Comparison of ENCODE assay signal across 8 mouse cellular contexts in the genomic region with DNA sequence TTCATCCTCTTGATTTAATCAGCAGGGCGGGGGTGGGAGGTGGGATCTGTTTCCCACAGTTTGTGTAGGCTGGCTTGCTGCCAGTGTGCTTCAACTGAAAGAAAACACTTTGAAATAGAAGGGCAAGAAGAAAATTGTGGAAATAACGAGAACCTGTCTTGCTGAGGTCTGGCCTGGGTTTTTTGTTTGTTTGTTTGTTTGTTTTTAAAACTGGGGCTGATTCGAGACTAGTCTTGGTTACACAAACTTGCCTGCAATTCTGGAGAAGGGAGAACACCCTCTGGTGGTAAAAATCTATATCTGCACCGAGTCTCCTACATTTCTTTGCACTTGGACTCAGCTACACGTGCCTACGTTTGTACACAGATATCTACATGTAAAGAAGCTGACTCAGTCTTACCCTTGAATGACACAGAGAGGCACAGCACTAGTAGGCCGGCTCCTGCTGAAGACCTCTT. TPM values are rescaled to one million over a fixed set of nuclear protein-coding genes. Genes with fewer than 3 reads are reported as not detected.
DNase-seq lines count a peak whose midpoint lies in the region; ATAC-seq lines count a peak whose summit lies in the region.

No protein-coding gene starts in this region.

- WGBS in embryonic facial prominence, embryonic 12.5 days = 20% methylated on average over 7 of the region's 7 CpGs
- WGBS in hindbrain, embryonic 13.5 days = 29% methylated on average over 7 of the region's 7 CpGs

- no peaks in the 10 kb centered on the region for H3K27me3 ChIP-seq in embryonic facial prominence, embryonic 12.5 days
- no peaks in the 10 kb centered on the region for H3K27me3 ChIP-seq in hindbrain, embryonic 13.5 days

- no peaks in the 10 kb centered on the region for H3K36me3 ChIP-seq in embryonic facial prominence, embryonic 12.5 days
- no peaks in the 10 kb centered on the region for H3K36me3 ChIP-seq in hindbrain, embryonic 13.5 days

- no peak for ATAC-seq in embryonic facial prominence, embryonic 12.5 days (ENCODE audit: insufficient number of reproducible peaks, insufficient read depth, low FRiP score, low TSS enrichment)
- no peak for ATAC-seq in hindbrain, embryonic 13.5 days (ENCODE audit: low FRiP score)

- intact Hi-C loops in gastrocnemius, postnatal 36 days (cut with DNase I) = loop anchor here (2.0 to 5.0 kb wide), 3 partner anchors 90 to 367 kb away; partner anchors contain the start of genes Itm2b and Rb1

- no peak overlapping the region for H3K4me3 ChIP-seq in embryonic facial prominence, embryonic 12.5 days
- no peak overlapping the region for H3K4me3 ChIP-seq in hindbrain, embryonic 13.5 days

- 0 out of 2 replicates have a peak overlapping the region, but pooled peaks have one; percentile 9 for H3K4me2 ChIP-seq in embryonic facial prominence, embryonic 12.5 days (replicated peaks)
- no peak overlapping the region for H3K4me2 ChIP-seq in hindbrain, embryonic 13.5 days

- H3K9me3 ChIP-seq in embryonic facial prominence, embryonic 12.5 days = no peaks in the 10 kb centered on the region
- no peaks in the 10 kb centered on the region for H3K9me3 ChIP-seq in hindbrain, embryonic 13.5 days

- peak; percentile 22 for DNase-seq in gastrocnemius, postnatal 10 days
- no peak for DNase-seq in gastrocnemius, postnatal 36 days
- DNase-seq in NIH3T3 (ENCODE audit: low read depth) = peak; percentile 82
- DNase-seq in left cerebral cortex, adult 18-20 months (ENCODE audit: low spot score in 2 of 2) = peak; percentile 39 to 52
- peak; percentile 32 for DNase-seq in mesoderm, embryonic 11.5 days (ENCODE audit: low read depth, low spot score)
- peak; percentile 29 for DNase-seq in yolk sac, embryonic 10.5 days (ENCODE audit: low spot score)

- no peak overlapping the region for H3K9ac ChIP-seq in embryonic facial prominence, embryonic 12.5 days
- H3K9ac ChIP-seq in hindbrain, embryonic 13.5 days = no peak overlapping the region

- H3K27ac ChIP-seq in embryonic facial prominence, embryonic 12.5 days = 0 out of 2 replicates have a peak overlapping the region, but pooled peaks have one; percentile 50
- H3K27ac ChIP-seq in hindbrain, embryonic 13.5 days = peak overlapping the region; percentile 36

- H3K4me1 ChIP-seq in embryonic facial prominence, embryonic 12.5 days = peaks cover 9% of the 10 kb centered on the region; the same call in 1 of the 2 replicates
- H3K4me1 ChIP-seq in hindbrain, embryonic 13.5 days (replicated peaks) = peaks cover 19% of the 10 kb centered on the region

RNA-seq across cellular contexts. Expression of gene Med4, which starts 35.2 kb away (rescaled TPM):
- total RNA-seq in gastrocnemius, postnatal 10 days (2021) = 10 to 100 TPM; 19.4 to 19.5 TPM
- 10 to 100 TPM in 1 of 2 experiments, 1 to 10 TPM in 1; 9.3 to 11.8 TPM for total RNA-seq in gastrocnemius, postnatal 36 days (2021)
- polyA plus RNA-seq in embryonic facial prominence, embryonic 12.5 days (2016; fragmentation: Nextera tagmentation; extraction: Ambion mirVana) = 104 and 105 TPM in 2 replicates
- polyA plus RNA-seq in hindbrain, embryonic 13.5 days (2015; fragmentation: Nextera tagmentation; extraction: Ambion mirVana) = 86.8 and 88.7 TPM in 2 replicates
- total RNA-seq in left cerebral cortex, adult 18-20 months (2021) = 10 to 100 TPM; 28.3 to 32.3 TPM

RNA-seq across cellular contexts. Expression of gene Sucla2, which starts 50.5 kb away (rescaled TPM):
- 100 to 1,000 TPM; 410 to 502 TPM for total RNA-seq in gastrocnemius, postnatal 10 days (2021)
- 100 to 1,000 TPM; 486 to 490 TPM for total RNA-seq in gastrocnemius, postnatal 36 days (2021)
- 92.5 and 107 TPM in 2 replicates for polyA plus RNA-seq in embryonic facial prominence, embryonic 12.5 days (2016; fragmentation: Nextera tagmentation; extraction: Ambion mirVana)
- 123 and 124 TPM in 2 replicates for polyA plus RNA-seq in hindbrain, embryonic 13.5 days (2015; fragmentation: Nextera tagmentation; extraction: Ambion mirVana)
- 100 to 1,000 TPM; 150 to 160 TPM for total RNA-seq in left cerebral cortex, adult 18-20 months (2021)

Comparison
In these comparisons a context has a peak if more than half of its experiments do, and no peak if none do; other contexts are left out.
1. DNase-seq: peak in gastrocnemius, postnatal 10 days (single experiment), NIH3T3 (single experiment), left cerebral cortex, adult 18-20 months (2 of 2), mesoderm, embryonic 11.5 days (single experiment) and yolk sac, embryonic 10.5 days (single experiment); none in gastrocnemius, postnatal 36 days (0 of 2).